Mouse (Mus musculus) urinary bladder, postnatal 36 days (tissue): Measurements from ENCODE around the gene Tmem262.

ENCODE experiments used
- DNase-seq, 2 experiments: peaks; one replicate each; pipeline ENCODE4 v3.0.0; 2022; ENCODE audit warnings: low spot score in 2 of 2, mixed read lengths in 1 of 2

Tmem262 gene

DNA sequence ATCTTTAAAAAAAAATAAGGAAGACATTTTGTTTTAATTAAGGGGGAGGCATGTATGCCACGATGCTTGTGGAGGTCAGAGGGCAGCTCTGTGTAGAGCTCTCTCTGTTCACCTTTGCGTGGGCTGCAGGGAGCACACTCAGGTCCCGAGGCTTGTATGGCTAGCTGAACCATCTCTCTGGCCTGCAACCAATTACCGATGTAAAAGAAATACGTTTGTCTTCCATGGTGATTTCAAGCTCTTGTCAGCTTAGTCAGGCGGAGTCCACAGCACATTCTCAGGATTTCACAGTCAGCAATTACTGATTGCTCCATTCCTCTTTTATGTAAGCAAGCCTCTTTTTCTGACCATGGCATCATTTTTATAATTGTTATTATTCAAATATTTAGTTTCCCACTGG, 21.4 kb downstream of the Tmem262 start:
- DNase-seq, result no peak

DNA sequence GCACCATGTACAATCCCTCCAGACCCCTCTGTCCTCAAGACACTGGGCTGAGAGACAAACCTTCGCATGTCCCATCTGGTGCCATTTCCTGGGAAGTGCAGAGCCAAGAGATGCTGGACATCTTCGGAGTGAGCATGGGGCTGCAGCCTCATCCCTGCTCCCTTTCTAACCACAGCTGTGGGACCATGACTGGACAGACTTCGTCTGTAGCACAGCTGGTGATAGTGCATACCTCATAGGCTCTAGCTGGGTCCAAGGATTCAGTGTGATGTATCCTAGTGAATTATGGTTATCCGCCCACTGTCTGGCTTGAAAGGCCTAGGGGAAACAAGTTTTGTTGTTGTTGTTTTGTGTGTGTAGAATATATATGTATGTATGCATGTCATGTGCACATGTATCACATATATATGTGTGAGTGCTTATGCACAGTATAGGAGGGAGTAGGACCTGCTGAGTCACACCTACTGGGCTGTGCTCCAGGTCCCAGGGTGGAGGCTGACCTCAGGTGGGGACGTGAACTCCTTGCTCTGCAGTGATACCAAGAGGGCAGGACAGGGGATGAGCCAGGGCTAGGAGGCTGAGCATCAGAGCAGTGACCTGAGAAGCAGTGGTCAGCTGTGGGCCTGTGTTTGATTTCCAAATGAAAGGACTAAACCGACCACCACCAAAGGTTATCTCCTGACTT, 22.5 kb downstream of the Tmem262 start:
- no peak for DNase-seq

DNA sequence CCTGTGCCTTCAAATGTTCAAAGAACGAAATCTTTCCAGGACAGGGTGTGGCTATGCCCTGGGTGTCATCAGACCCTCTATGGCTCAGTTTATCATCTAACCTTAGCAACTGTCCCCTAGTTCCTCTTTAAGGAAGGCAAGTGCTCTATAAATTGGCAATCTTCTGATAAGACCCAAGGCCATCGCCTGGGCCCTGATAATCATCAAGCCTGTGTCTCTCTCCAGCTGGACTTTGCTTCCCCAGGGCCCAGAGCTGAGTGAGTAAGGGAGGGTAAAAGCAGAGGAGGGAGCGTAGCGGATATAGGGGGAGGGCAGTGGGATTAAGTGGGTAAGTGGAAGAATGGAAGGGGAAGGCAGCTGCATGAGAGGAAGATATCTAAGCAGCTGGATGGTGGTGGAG, 24.6 kb downstream of the Tmem262 start:
- no peak for DNase-seq

DNA sequence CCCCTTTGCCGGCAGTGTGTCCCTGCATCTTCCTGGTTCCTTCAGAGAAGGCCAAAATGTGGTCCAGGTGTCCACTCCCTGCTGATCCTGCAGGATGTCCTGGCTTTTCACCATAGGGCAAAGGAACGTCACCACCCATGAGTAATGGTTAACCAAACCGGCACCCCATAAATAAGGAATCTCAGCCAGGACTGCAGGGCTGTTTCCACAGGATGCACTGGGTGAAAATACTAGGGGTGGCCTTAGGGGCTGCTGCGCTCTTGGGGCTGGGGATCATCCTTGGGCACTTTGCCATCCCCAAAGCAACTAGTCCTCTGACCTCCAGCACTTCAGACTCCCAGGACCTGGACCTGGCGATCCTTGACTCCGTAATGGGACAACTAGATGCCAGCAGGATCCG, 25.8 kb downstream of the Tmem262 start, which contains the start of gene Naaladl1:
TSS of gene Naaladl1 (plus strand) at position 197 of the 400 bp plus-strand sequence.
- no peak for DNase-seq

DNA sequence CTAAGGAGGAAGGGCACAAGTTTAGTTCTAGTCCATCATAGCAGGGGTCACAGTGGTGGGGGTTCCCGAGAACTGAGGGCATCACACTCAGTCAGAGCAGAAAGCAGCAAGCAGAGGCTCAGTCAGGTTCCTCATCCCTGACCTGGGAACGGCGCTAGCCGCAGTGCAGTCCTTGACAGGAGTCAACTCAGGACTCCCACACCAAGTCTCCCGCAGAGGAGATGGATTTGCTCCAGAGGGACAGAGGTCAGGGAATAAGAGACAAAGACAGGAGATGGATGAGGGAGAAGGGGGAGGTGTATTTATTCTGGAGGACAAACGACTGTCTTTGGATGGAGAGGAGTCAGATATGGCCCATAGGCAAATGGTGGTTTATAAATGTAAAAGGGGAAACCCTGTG, 33.3 kb downstream of the Tmem262 start:
- no peak for DNase-seq

DNA sequence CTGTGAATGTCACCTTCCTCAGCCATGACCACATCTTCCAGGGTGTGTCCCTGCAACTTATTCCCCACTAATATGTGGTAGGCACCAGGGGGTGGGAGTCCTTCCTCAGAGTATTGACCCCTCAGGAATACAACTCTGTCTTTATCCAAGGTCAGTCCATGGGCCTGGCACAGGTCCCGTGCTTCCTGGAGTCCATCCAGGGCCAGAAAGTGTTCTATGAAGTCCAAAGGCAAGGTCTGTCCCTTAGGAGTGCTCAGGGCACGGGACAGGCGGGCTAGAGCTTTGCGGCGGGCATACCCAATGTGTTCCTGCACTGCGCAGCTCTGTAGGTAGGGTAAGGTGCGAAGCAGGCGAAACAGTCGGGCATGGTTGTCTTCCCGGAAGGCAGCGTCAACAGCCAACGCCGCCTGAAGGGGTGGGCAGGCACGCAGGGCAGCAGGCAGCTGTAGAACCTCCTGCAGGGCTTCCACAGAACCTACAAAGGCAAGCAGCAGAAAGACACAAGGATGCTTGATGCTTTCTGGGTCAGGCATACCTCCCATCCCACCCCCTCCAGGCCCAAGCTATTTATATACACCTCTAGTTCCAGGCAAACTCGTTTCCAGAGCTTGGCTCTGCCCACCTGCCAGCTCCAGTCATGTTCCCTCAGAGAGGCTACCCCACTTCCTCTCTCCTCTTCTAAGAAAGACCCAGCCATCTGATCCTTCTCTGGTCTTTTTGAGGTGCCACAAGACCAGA, 36.4 kb downstream of the Tmem262 start:
- DNase-seq, result no peak

DNA sequence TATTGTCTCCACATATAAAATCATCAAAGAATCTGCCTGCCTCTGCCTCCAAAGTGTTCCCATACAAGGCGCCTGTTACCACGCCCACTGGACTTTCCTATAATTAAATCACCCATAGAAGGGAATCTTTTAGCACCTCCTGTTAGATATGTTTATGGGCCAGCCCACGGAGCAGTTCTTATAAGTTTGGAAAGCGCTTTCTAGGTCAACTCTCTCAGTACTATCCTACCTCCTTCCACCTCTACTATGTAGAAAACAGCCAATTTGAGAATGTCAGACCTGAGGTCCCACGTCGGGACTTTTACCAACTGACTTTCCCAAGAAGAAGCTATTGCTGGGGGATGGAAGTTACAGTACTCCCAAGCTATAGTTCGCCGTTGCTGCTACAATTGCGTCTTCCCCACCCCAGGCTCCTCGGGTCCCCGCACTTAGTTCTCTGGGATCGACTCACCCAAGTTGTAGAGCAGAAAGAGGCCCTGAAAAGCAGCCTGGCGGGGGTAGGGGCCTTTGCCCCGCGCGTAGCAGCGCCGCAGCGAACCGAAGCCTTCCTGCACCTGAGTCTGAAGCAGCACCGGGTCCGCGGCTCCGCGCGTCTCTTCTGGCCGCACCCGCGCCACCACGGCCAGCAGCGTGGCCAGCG, 37.6 kb downstream of the Tmem262 start:
- no peak for DNase-seq

DNA sequence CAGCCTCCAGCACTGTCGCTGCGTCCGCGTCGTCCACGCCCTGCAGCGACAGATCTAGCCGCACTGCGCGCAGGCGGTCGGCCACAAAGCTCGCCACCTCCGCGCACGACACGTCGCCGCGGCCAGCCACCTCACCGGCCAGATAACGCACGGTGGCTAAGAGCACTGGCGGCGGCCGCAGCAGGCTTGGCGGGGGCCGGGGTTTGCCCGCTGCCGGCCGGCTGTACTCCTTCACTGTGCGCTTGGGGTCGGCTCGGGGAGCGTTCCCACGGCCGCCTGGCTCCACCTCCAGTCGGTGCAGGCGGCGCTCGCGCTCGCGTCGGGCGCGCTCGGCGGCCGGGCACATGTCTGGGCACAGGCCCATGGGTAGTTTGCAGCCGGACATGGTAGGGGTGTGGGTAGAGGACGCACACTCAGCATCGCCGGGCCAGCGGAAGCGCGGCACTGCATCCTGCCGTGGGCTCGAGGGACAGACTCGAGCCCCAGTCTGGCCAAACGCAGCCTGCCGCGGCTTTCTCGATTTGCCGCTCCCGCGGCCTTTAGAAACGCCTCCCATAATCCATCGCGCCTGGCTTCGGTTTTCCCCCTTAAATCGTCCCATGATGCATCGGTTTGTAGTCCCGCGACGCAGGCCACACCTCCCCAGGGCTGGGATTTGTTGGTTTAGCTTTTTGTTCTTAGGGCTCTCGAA, 38.3 kb downstream of the Tmem262 start, which contains the start of gene Sac3d1:
TSS of gene Sac3d1 (minus strand) at position 665 of the 691 bp plus-strand sequence.
- peak; percentile 83 to 88 for DNase-seq

DNA sequence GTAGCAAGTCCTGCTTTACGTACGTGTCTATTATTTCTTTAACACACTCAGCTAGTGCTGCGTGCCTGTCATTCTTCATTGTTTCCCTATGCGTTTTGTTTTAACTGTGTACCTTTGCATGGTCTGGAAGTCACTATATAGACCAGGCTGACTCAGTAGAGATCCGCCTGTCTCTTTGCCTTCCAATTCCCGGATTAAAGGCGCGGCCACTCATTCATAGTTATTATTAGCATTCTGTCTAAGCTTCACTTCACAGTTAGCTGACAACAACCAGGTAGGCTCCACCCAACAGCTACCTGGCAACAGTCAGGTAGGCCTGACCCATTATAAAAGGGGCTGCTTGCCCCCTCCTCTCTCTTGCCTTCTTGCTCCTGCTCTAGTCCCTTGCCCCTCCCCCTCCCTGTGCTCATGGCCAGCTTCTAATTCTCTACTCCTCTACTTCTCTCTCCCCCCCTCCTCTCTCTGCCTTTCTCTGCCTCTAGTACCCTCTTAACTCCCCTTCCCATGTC, 38.9 kb downstream of the Tmem262 start:
- DNase-seq, result no peak

DNA sequence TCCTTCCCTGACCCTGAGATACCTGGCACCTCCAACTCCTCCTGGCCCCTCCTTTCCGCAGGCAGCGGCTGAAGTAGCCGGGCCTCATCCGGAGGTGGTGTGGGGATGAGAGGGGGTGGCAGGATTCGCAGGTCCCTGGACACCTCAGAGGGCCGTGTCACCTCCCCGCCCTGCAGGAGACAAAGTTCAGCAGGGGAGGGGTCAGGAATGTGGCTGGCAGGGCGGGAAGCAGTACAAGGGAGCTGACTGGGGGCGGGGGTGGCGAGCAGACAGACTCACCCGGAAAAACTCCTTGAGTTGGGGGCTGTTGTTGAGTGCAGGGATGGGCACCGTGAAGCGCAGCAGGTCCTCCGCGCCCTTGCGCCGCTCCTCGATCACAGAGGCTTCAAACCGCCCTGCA, 41.9 kb downstream of the Tmem262 start:
- DNase-seq, result no peak

DNA sequence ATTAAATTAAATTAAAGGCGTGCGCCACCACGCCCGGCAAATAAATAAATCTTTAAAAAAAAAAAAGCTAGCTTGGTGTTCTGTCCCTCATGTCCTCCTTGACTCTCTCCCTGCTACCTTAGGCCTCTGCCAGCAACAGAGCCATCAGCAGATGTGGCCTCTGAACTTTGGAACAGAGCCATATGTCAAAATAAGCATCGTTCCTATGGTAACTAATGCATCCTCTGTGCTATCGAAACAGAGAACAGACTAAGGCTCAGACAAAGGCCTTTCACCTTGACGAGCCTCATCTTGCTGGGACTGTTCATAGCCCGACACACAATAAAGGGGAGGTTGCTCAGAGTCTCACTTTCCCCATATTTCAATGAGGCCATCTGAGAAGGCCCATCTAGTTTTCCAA, 43.5 kb downstream of the Tmem262 start:
- no peak for DNase-seq

DNA sequence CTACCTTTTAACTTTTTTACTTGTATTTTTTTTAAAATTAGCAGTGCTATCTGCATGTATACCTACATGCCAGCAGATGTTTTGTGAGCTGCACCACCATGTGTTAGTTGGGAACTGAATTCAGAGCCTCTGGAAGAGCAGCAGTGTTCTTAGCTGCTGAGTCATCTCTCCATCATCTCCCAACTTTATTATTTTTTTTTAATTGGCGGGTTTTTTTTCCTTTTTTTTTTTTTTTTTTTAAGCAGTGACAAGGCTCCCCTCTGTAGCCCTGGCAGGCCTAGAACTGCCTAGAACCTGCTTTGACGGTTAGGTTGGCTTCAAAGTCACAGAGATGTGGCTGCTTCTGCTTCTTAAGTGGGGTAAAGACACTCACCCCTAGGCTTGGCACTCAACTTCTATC, 45.1 kb downstream of the Tmem262 start:
- no peak for DNase-seq

DNA sequence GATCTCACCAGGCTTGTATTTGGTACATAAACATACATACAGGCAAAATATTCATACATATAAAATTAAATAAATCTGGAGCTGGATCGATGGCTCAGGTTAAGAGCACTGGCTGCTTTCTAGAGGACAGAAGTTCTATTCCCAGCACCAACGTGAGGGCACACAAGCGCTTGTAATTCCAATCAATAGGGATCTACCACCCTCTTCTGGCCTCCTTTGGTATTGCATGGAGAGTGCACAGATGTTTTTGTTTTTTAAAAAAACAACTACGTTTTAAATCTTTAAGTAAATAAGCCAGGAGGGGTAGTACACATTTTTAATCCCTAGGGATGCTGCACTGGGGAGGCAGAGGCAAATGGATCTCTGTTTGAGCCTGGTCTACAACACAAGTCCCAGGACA, 46.5 kb downstream of the Tmem262 start:
- DNase-seq, result no peak

DNA sequence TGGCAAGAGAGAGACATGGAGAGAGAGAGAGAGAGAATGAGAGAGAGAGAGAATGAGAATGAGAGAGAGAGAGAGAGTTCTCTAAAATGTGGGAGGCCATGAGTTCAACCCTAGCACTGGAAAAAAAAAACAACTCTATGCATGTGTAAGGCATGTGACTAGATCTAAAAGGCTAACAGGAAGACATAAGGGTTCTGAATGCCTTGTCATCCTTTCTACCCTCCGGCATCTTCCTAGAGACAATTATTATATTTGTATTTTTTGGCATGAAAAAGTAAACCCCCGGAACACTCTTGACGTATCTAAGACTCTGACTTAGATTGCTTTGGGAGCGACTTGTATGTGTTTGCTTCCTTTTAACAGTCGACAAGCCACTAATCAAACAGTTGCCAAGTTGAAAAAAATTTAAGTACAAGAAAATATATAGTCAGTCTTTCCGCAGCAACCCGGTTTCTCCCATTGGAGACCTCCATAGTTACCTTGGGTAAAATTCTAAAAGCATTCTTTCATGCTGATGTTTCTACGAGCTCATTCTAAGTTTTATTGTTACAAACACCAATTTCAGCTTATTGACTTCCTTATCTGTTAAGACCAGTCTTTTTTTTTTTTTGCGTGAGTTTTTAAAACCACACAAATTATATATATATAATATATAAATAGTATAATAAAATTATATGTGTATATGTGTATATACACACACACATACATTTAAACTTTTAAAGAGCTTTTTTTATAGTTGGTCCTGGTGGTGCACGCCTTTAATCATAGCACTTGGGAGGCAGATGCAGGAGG, 47.2 kb downstream of the Tmem262 start:
- no peak for DNase-seq

DNA sequence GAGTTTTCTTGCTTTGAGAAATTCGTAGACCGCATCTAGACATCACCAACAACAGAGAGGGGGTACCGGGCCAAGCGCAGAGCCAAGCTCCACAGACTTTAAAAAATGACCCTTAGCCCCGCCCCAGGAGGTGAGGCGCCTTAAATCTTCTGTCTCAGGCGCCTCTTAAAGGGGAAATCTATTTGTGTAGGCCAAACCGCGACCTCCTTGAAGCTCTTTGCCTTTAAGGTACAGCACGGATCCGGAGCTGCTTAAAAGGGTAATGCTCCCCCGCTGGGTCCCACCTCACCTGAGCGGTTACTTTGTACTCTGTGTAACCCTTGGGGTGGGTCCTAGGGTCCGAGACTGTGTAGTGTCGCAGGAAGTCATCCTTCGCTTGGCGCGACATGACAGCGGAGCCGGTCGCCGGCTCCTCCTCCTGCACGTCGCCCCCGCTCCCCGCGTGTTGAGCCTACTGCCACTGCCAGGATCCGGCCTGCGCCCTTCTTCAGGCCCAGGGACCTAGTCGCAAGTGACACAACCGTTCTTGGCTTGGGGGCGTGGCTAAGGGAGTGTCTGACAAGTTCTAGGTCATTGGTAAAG, 48.0 kb downstream of the Tmem262 start, which contains the start of gene Snx15:
TSS of gene Snx15 (minus strand) at position 545 of the 582 bp plus-strand sequence.
- DNase-seq, result peak; percentile 94 to 95
